Mouse (Mus musculus) hindbrain, embryonic 16.5 days (tissue): ENCODE measurements around the gene Ddx19b. TPM values are rescaled to one million over a fixed set of nuclear protein-coding genes. Genes with fewer than 3 reads are reported as not detected.

Experiments
- ATAC-seq: fragments of 200-750 bp; cut with Nextera tagmentation; 2 replicates; pipeline ENCODE4 v1.8.0; 2017; ENCODE audit warnings: moderate TSS enrichment, moderate library complexity
- H3K27ac ChIP-seq: fragments of 300-500 bp; sonication (generic); 2 replicates; pipeline ENCODE4 v1.5.1; 2014; ENCODE audit warnings: low read depth, mild to moderate bottlenecking, control low read depth, low read length, moderate library complexity
- H3K27me3 ChIP-seq: fragments of 300-500 bp; sonication (generic); replicated peaks from 2 replicates; pipeline ENCODE4 v1.6.1; 2014; ENCODE audit warnings: low read length; ENCODE audit not compliant: control insufficient read depth, insufficient read depth
- H3K36me3 ChIP-seq: fragments of 300-500 bp; sonication (generic); 2 replicates; pipeline ENCODE4 v1.6.1; 2014; ENCODE audit warnings: mild to moderate bottlenecking, low read length, moderate library complexity, mixed read lengths; ENCODE audit not compliant: control insufficient read depth, insufficient read depth
- H3K4me1 ChIP-seq: fragments of 300-500 bp; sonication (generic); 2 replicates; pipeline ENCODE4 v1.6.1; 2014; ENCODE audit warnings: low read depth, low read length; ENCODE audit not compliant: control insufficient read depth, insufficient read depth
- H3K4me2 ChIP-seq: fragments of 300-500 bp; sonication (generic); 2 replicates; pipeline ENCODE4 v1.6.1; 2014; ENCODE audit warnings: mild to moderate bottlenecking, low read length, control low read depth, moderate library complexity
- H3K4me3 ChIP-seq: fragments of 300-500 bp; sonication (generic); 2 replicates; pipeline ENCODE4 v1.5.1; 2014; ENCODE audit warnings: mild to moderate bottlenecking, low read length, control low read depth, moderate library complexity
- H3K9ac ChIP-seq: fragments of 300-500 bp; sonication (generic); 2 replicates; pipeline ENCODE4 v1.6.1; 2014; ENCODE audit warnings: low read depth, mild to moderate bottlenecking, control low read depth, low read length, moderate library complexity
- H3K9me3 ChIP-seq: fragments of 300-500 bp; sonication (generic); 2 replicates; pipeline ENCODE4 v1.6.1; 2014; ENCODE audit warnings: mild to moderate bottlenecking, low read length, moderate library complexity; ENCODE audit not compliant: control insufficient read depth
- WGBS: fragments of 180-500 bp; shearing (Covaris S2); extraction: QIAGEN DNeasy Blood & Tissue Kit; methylation state at CpG from one replicate; pipeline ENCODE4 v1.1.7; 2014; 5-methylcytosine and 5-hydroxymethylcytosine counted together
- polyA plus RNA-seq: library from polyadenylated mRNA; unstranded; fragments of >200 nt; fragmentation: Nextera tagmentation; extraction: Ambion mirVana; gene quantifications from 2 replicates; pipeline ENCODE4 v1.2.1, GENCODE M21; 2015

The Ddx19b gene
- polyA plus RNA-seq, 1 experiment from 2014 or later: 6.9 TPM

- ATAC-seq: peak; percentile 15
- H3K36me3 ChIP-seq: no peaks in the 10 kb centered on the region; the same call in 1 of the 2 replicates
- peak overlapping the region; percentile 58 for H3K9ac ChIP-seq
- H3K27ac ChIP-seq: peak overlapping the region; percentile 72
- H3K4me1 ChIP-seq: peaks cover 21% of the 10 kb centered on the region
- peak overlapping the region; percentile 75 for H3K4me2 ChIP-seq
- H3K27me3 ChIP-seq: no peaks in the 10 kb centered on the region
- 1% methylated on average over 14 of the region's 14 CpGs for WGBS
- no peaks in the 10 kb centered on the region for H3K9me3 ChIP-seq
- H3K4me3 ChIP-seq: peak overlapping the region; percentile 55
Observed at GRCm38 (mm10) chr8:111061688-111062071, 30.1 kb upstream of the Ddx19b start.

DNA sequence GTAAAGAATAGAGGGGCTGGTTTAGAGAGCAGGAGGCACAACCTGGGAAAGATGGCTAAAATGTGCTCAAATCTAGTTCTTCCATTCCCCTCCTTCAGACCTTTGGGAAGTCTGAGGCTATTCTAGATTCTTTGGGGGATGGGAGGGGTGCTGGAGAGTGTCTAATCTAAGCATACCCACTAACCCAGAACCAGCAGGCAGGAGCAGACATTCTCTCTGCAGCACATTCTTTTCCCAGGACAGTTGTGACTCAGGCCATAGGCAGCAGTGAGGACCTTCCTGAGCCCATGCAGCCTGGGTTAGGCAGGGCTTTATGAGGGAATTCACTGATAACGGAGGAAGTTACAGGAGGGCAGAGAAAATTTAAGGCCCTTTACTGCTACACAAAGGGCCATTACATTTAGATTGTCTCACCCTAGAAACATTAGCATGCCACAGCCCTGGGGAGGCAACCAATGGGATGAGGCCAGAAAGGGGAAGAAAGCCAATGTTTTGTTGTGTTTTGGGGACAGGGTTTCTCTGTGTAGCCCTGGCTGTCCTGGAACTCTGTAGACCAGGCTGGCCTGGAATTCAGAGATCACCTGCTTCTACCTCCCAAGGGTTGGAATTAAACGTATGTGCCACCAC, 27.5 kb upstream of the Ddx19b start:
- 69% methylated on average over 2 of the region's 2 CpGs for WGBS
- Histone ChIP-seq H3K4me3 (no peak overlapping the region), H3K27me3 (no peaks in the 10 kb centered on the region), H3K4me1 (peaks cover 21% of the 10 kb centered on the region), H3K9me3 (no peaks in the 10 kb centered on the region), H3K27ac (no peak overlapping the region), H3K4me2 (no peak overlapping the region), H3K36me3 (peaks cover 14% of the 10 kb centered on the region), H3K9ac (no peak overlapping the region)
- no peak for ATAC-seq

DNA sequence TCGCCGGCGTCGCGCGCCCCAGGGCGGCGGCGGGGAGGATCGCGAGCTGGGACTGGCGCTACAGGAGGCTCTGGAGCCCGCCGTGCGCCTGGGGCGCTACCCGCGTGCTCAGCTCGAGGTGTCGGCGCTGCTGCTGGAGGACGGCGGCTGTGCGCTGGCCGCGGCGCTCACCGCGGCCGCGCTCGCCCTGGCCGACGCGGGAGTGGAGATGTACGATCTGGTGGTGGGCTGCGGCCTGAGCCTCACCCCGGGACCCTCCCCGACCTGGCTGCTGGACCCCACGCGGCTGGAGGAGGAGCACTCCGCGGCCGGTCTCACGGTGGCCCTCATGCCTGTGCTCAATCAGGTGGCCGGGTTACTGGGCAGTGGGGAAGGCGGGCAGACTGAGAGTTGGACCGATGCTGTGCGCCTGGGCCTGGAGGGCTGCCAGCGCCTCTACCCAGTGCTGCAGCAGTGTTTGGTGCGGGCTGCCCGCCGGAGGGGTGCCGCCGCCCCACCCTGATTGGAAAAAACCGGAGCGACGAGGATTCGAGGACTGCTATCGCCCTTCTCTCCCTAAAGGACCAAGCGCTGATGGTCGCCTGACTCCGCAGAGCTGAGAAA, 25.2 kb upstream of the Ddx19b start:
- Histone ChIP-seq H3K27me3 (no peaks in the 10 kb centered on the region), H3K4me2 (peak overlapping the region; percentile 85), H3K9me3 (no peaks in the 10 kb centered on the region), H3K9ac (peak overlapping the region; percentile 70), H3K36me3 (peaks cover 35% of the 10 kb centered on the region), H3K27ac (peak overlapping the region; percentile 84), H3K4me3 (peak overlapping the region; percentile 98), H3K4me1 (peaks cover 21% of the 10 kb centered on the region)
- under 1% methylated on average over 37 of the region's 63 CpGs for WGBS
- ATAC-seq: 0 out of 2 replicates have a peak, but pooled peaks have one; percentile 16

- peak within 1 kb of the TSS; percentile 98 for H3K4me3 ChIP-seq
- peaks cover 19% of the 10 kb centered on the region for H3K4me1 ChIP-seq
- peak within 1 kb of the TSS; percentile 84 for H3K27ac ChIP-seq
- H3K4me2 ChIP-seq: peak within 1 kb of the TSS; percentile 85
- peaks cover 41% of the 10 kb centered on the region for H3K36me3 ChIP-seq
- ATAC-seq: peak; percentile 97
- peak within 1 kb of the TSS; percentile 70 for H3K9ac ChIP-seq
- under 1% methylated on average over 65 of the region's 68 CpGs for WGBS
- H3K27me3 ChIP-seq: no peaks in the 10 kb centered on the region
- no peaks in the 10 kb centered on the region for H3K9me3 ChIP-seq
Observed at GRCm38 (mm10) chr8:111056158-111056663, 24.7 kb upstream of the Ddx19b start, which contains the start of gene Exosc6. Gene Exosc6 (plus strand): TSS chr8:111056339.

DNA sequence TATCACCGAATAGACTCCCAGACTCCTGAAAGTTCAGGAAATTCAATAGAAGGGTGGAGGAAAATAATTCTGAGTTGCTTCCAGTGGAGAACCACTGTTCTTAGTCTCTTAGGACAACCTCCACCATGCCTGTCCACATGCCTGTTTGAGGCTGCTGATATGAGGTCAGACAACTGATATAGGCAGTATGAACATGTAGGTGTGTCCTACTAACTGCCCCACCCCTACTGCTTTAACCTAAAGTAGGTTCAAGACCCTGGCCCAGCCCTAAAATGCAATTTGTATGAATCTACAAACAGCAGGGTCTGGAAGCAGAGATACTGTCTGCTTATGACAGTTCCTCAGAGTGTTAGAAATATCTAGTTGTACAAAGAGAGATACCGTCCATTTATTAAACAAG, 24.1 kb upstream of the Ddx19b start:
- no peak overlapping the region for H3K4me2 ChIP-seq
- no peak overlapping the region for H3K27ac ChIP-seq
- no peak overlapping the region for H3K4me3 ChIP-seq
- peak; percentile 31 for ATAC-seq
- peaks cover 13% of the 10 kb centered on the region for H3K4me1 ChIP-seq
- peaks cover 44% of the 10 kb centered on the region for H3K36me3 ChIP-seq
- H3K9me3 ChIP-seq: no peaks in the 10 kb centered on the region
- no peak overlapping the region for H3K9ac ChIP-seq
- no peaks in the 10 kb centered on the region for H3K27me3 ChIP-seq
- WGBS: 65% methylated on average over 2 of the region's 2 CpGs

- Histone ChIP-seq H3K4me1 (peaks cover 12% of the 10 kb centered on the region), H3K9ac (no peak overlapping the region; the same call in 1 of the 2 replicates), H3K27me3 (no peaks in the 10 kb centered on the region), H3K27ac (no peak overlapping the region), H3K9me3 (no peaks in the 10 kb centered on the region), H3K4me2 (no peak overlapping the region), H3K4me3 (no peak overlapping the region), H3K36me3 (peaks cover 49% of the 10 kb centered on the region)
- whole genome bisulfite sequencing: 90% methylated on average over 16 of the region's 17 CpGs
- no peak for ATAC-seq
Observed at GRCm38 (mm10) chr8:111055031-111055634, 23.6 kb upstream of the Ddx19b start.

GRCm38 (mm10) chr8:111053827-111054518, 22.4 kb upstream of the Ddx19b start:
- Histone ChIP-seq H3K4me3 (no peak overlapping the region), H3K4me2 (no peak overlapping the region), H3K4me1 (peaks cover 12% of the 10 kb centered on the region), H3K36me3 (peaks cover 60% of the 10 kb centered on the region), H3K27me3 (no peaks in the 10 kb centered on the region), H3K9me3 (no peaks in the 10 kb centered on the region), H3K27ac (no peak overlapping the region), H3K9ac (no peak overlapping the region)
- ATAC-seq: no peak
- WGBS: 96% methylated on average over 12 of the region's 12 CpGs

DNA sequence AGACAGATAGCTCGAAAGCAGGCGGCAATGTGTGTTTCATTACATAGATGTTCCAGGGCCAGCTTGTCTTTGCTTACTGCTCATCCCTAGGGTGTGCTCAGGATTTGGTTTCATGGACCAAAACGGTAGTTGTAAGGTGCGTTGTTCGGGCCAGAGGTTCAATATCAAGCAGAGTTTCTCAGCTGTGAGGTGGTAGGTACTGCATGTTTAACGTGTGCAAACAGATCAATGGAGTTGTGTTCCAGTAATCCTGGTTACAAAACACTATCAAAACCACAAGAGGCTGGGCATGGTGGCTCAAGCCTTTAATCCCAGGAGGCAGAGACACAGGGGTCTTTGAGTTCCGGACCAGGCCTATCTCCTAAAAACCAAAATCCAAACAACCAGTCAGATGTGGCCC, 17.6 kb upstream of the Ddx19b start:
- Histone ChIP-seq H3K4me2 (no peak overlapping the region), H3K27ac (no peak overlapping the region), H3K27me3 (no peaks in the 10 kb centered on the region), H3K4me3 (no peak overlapping the region), H3K9me3 (no peaks in the 10 kb centered on the region), H3K9ac (no peak overlapping the region), H3K4me1 (no peaks in the 10 kb centered on the region), H3K36me3 (peaks cover 90% of the 10 kb centered on the region)
- ATAC-seq: no peak
- WGBS: 97% methylated on average over 7 of the region's 7 CpGs

DNA sequence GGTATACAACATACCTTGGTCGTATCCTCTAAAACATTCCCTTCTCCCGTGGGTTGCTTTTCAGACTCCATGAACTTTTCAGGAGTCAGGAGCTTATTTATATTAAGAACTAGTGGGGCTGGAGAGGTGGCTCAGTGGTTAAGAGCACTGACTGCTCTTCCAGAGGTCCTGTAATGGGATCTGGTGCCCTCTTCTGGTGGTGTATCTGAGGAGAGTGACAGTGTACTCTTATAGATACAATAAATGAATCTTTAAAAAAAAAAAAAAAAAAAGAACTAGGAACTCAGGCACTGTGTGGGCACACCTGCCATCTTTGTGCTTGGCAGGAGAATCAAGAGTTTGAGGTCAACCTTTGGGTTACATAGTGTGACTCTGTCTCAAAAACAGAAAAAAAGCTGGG, 17.1 kb upstream of the Ddx19b start:
- Histone ChIP-seq H3K9ac (no peak overlapping the region), H3K27ac (no peak overlapping the region), H3K4me2 (no peak overlapping the region), H3K4me3 (no peak overlapping the region), H3K9me3 (no peaks in the 10 kb centered on the region), H3K36me3 (peaks cover 87% of the 10 kb centered on the region), H3K27me3 (no peaks in the 10 kb centered on the region), H3K4me1 (no peaks in the 10 kb centered on the region)
- 97% methylated on average over 2 of the region's 2 CpGs for WGBS
- ATAC-seq: no peak
